Mouse (Mus musculus) forebrain, embryonic 10.5 days (tissue): Measurements from ENCODE around the gene Gcnt4. TPM values are rescaled to one million over a fixed set of nuclear protein-coding genes. Genes with fewer than 3 reads are reported as not detected.
A peak's percentile ranks its signal among the peaks of the same experiment; 100 is the strongest.
"Not testable (repeated sequence)": the region's sequence is repeated elsewhere in the genome, so short reads cannot be mapped to it uniquely, and the experiment has no call there.

Experiments used
- DNase-seq: peaks from one replicate; pipeline ENCODE4 v3.0.0-alpha.2; 2017; ENCODE audit warnings: low spot score; ENCODE audit errors: extremely low spot score
- H3K27ac ChIP-seq: fragments of 300-500 bp; sonication (generic); 2 replicates; pipeline ENCODE4 v1.5.1; 2016; ENCODE audit warnings: mild to moderate bottlenecking
- H3K27me3 ChIP-seq: fragments of 300-500 bp; sonication (generic); 2 replicates; pipeline ENCODE4 v1.6.1; 2016; ENCODE audit warnings: mild to moderate bottlenecking; ENCODE audit not compliant: poor library complexity, severe bottlenecking
- H3K36me3 ChIP-seq: fragments of 300-500 bp; sonication (generic); replicated peaks from 2 replicates; pipeline ENCODE4 v1.6.1; 2016; ENCODE audit warnings: mild to moderate bottlenecking, moderate library complexity
- H3K4me1 ChIP-seq: fragments of 300-500 bp; sonication (generic); 2 replicates; pipeline ENCODE4 v1.6.1; 2016
- H3K4me3 ChIP-seq: fragments of 300-500 bp; sonication (generic); 2 replicates; pipeline ENCODE4 v1.5.1; 2016; ENCODE audit warnings: mild to moderate bottlenecking, moderate library complexity
- H3K9me3 ChIP-seq: fragments of 300-500 bp; sonication (generic); 2 replicates; pipeline ENCODE4 v1.6.1; 2016; ENCODE audit warnings: mild to moderate bottlenecking, moderate library complexity
- WGBS: fragments of 180-500 bp; shearing (Covaris S2); methylation state at CpG from one replicate; pipeline ENCODE4 v1.1.7; 2016; 5-methylcytosine and 5-hydroxymethylcytosine counted together
- polyA plus RNA-seq: library from polyadenylated mRNA; unstranded; fragments of >200 nt; fragmentation: Nextera tagmentation; extraction: Ambion mirVana; gene quantifications from 2 replicates; pipeline ENCODE4 v1.2.1, GENCODE M21; 2016

Gene Gcnt4
- polyA plus RNA-seq: 0.22 and 0.26 TPM in 2 replicates

- H3K36me3 ChIP-seq: no peaks in the 10 kb centered on the region
- peak; percentile 55 for DNase-seq
- peaks cover 56% of the 10 kb centered on the region for H3K27me3 ChIP-seq
- no peaks in the 10 kb centered on the region; the same call in 1 of the 2 replicates for H3K9me3 ChIP-seq
- H3K27ac ChIP-seq: peak within 1 kb of the TSS; percentile 84
- H3K4me1 ChIP-seq: peaks cover 32% of the 10 kb centered on the region
- peak within 1 kb of the TSS; percentile 76 for H3K4me3 ChIP-seq
- 9% methylated on average over 56 of the region's 56 CpGs for WGBS
Observed at GRCm38 (mm10) chr13:96923999-96924961, at the start of gene Gcnt4. Gene Gcnt4, plus strand, starts transcription at chr13:96924689.

GRCm38 (mm10) chr13:96878220-96879057, 46.0 kb upstream of the Gcnt4 start:
- no peaks in the 10 kb centered on the region for H3K9me3 ChIP-seq
- no peaks in the 10 kb centered on the region for H3K4me1 ChIP-seq
- no peak overlapping the region for H3K4me3 ChIP-seq
- 73% methylated on average over 12 of the region's 12 CpGs for WGBS
- H3K36me3 ChIP-seq: no peaks in the 10 kb centered on the region
- H3K27me3 ChIP-seq: no peaks in the 10 kb centered on the region
- no peak overlapping the region for H3K27ac ChIP-seq
- no peak for DNase-seq

- H3K9me3 ChIP-seq: no peaks in the 10 kb centered on the region
- H3K27me3 ChIP-seq: no peaks in the 10 kb centered on the region
- H3K4me1 ChIP-seq: no peaks in the 10 kb centered on the region
- no peaks in the 10 kb centered on the region for H3K36me3 ChIP-seq
- H3K27ac ChIP-seq: no peak overlapping the region
- DNase-seq: no peak
- H3K4me3 ChIP-seq: no peak overlapping the region
- 47% methylated on average over 1 of the region's 1 CpGs for WGBS
Observed at GRCm38 (mm10) chr13:96884534-96884933, 40.0 kb upstream of the Gcnt4 start.

GRCm38 (mm10) chr13:96889985-96890384, 34.5 kb upstream of the Gcnt4 start:
- Histone ChIP-seq H3K9me3 (no peaks in the 10 kb centered on the region), H3K27ac (no peak overlapping the region), H3K4me1 (no peaks in the 10 kb centered on the region), H3K27me3 (no peaks in the 10 kb centered on the region), H3K36me3 (no peaks in the 10 kb centered on the region), H3K4me3 (no peak overlapping the region)
- no peak for DNase-seq
- 57% methylated on average over 2 of the region's 2 CpGs for WGBS

GRCm38 (mm10) chr13:96895144-96895543, 29.3 kb upstream of the Gcnt4 start:
- no peaks in the 10 kb centered on the region for H3K4me1 ChIP-seq
- WGBS: 86% methylated on average over 2 of the region's 2 CpGs
- no peaks in the 10 kb centered on the region for H3K9me3 ChIP-seq
- H3K4me3 ChIP-seq: no peak overlapping the region
- DNase-seq: no peak
- H3K27me3 ChIP-seq: no peaks in the 10 kb centered on the region
- H3K27ac ChIP-seq: no peak overlapping the region
- H3K36me3 ChIP-seq: no peaks in the 10 kb centered on the region

GRCm38 (mm10) chr13:96906717-96907116, 17.8 kb upstream of the Gcnt4 start:
- no peaks in the 10 kb centered on the region for H3K9me3 ChIP-seq
- no peak for DNase-seq
- no peaks in the 10 kb centered on the region for H3K27me3 ChIP-seq
- peaks cover 5% of the 10 kb centered on the region; the same call in 1 of the 2 replicates for H3K4me1 ChIP-seq
- H3K36me3 ChIP-seq: no peaks in the 10 kb centered on the region
- H3K4me3 ChIP-seq: no peak overlapping the region
- 64% methylated on average over 3 of the region's 3 CpGs for WGBS
- no peak overlapping the region for H3K27ac ChIP-seq

GRCm38 (mm10) chr13:96911202-96911601, 13.3 kb upstream of the Gcnt4 start:
- peaks cover 5% of the 10 kb centered on the region; the same call in 1 of the 2 replicates for H3K4me1 ChIP-seq
- H3K36me3 ChIP-seq: no peaks in the 10 kb centered on the region
- WGBS: 91% methylated on average over 3 of the region's 3 CpGs
- no peaks in the 10 kb centered on the region for H3K27me3 ChIP-seq
- DNase-seq: no peak
- H3K27ac ChIP-seq: no peak overlapping the region
- no peaks in the 10 kb centered on the region for H3K9me3 ChIP-seq
- H3K4me3 ChIP-seq: no peak overlapping the region

- H3K9me3 ChIP-seq, H3K4me3 ChIP-seq, DNase-seq, H3K27ac ChIP-seq, H3K36me3 ChIP-seq: not testable (repeated sequence)
- 97% methylated on average over 4 of the region's 4 CpGs for WGBS
- H3K27me3 ChIP-seq: peaks cover 52% of the 10 kb centered on the region
- H3K4me1 ChIP-seq: peaks cover 21% of the 10 kb centered on the region
Observed at GRCm38 (mm10) chr13:96923134-96923533, 1.4 kb upstream of the Gcnt4 start.

GRCm38 (mm10) chr13:96924985-96925745, 676 bp downstream of the Gcnt4 start:
- Histone ChIP-seq H3K27ac (peak overlapping the region; percentile 84), H3K36me3 (no peaks in the 10 kb centered on the region), H3K4me1 (peaks cover 34% of the 10 kb centered on the region), H3K4me3 (peak overlapping the region; percentile 76), H3K9me3 (no peaks in the 10 kb centered on the region; the same call in 1 of the 2 replicates), H3K27me3 (peaks cover 61% of the 10 kb centered on the region)
- under 1% methylated on average over 53 of the region's 53 CpGs for whole genome bisulfite sequencing
- peak; percentile 46 for DNase-seq

- Histone ChIP-seq H3K27me3 (peaks cover 66% of the 10 kb centered on the region), H3K27ac (no peak overlapping the region), H3K9me3 (no peaks in the 10 kb centered on the region; the same call in 1 of the 2 replicates), H3K4me3 (no peak overlapping the region), H3K4me1 (peaks cover 34% of the 10 kb centered on the region), H3K36me3 (no peaks in the 10 kb centered on the region)
- no peak for DNase-seq
- WGBS: 37% methylated on average over 10 of the region's 10 CpGs
Observed at GRCm38 (mm10) chr13:96925991-96926725, 1.7 kb downstream of the Gcnt4 start.

GRCm38 (mm10) chr13:96927781-96928180, 3.3 kb downstream of the Gcnt4 start:
- Histone ChIP-seq H3K27me3 (peaks cover 66% of the 10 kb centered on the region), H3K9me3 (no peaks in the 10 kb centered on the region; the same call in 1 of the 2 replicates)
- 90% methylated on average over 1 of the region's 1 CpGs for WGBS

More at GRCm38 (mm10) chr13:96927781-96928180, 3.3 kb downstream of the Gcnt4 start:
- H3K36me3 ChIP-seq: no peaks in the 10 kb centered on the region
- no peak overlapping the region for H3K27ac ChIP-seq
- DNase-seq: no peak
- H3K4me3 ChIP-seq: no peak overlapping the region
- peaks cover 34% of the 10 kb centered on the region for H3K4me1 ChIP-seq
